Mouse (Mus musculus) bone marrow, adult 2 months (tissue): ENCODE results near the gene Tnfsf15.

Source experiments
- CTCF ChIP-seq: fragments of 200-500 bp; IDR thresholded peaks from 2 replicates; pipeline ENCODE4 v1.5.1; 2011; ENCODE audit warnings: low read length, control low read depth; ENCODE audit not compliant: control insufficient read depth, insufficient read depth
- POLR2A ChIP-seq: fragments of 200-500 bp; IDR thresholded peaks from 2 replicates; pipeline ENCODE4 v1.6.1; 2011; ENCODE audit warnings: low read depth, mild to moderate bottlenecking, control low read depth, low read length, borderline replicate concordance; ENCODE audit not compliant: control insufficient read depth

DNA sequence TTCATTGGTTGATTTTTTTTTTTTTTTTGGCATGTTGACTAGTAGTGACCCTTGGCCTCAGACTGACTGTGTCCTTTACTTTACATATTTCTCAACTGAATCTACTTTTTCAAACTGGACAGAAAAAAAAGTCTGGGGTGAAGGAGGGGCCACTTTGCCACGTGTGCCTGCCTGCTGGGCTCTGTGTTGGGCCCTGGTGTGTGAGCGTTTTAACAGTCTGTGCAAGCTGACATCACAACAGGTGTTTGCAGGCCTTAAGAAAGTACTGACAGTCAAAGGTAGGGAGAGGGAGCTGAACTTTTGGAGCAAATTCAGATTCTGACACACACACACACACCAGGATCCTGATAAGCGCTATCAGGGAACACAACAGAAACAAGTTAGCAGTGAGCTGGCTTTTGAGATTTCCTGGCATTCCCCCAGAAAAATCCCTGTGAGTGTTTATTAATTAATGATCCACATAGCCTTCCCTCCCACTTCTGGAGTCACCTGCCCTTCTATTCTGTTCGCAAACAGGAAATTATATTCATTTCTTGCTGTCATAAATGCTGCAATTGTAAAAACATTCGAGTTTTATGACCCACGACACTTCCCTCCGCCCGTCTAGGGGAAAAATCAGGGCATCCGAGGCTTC lies 6.4 kb downstream of the Tnfsf15 start:
- no peak for TF ChIP-seq CTCF
- no peak for TF ChIP-seq POLR2A
